Mouse (Mus musculus) heart, embryonic 11.5 days (tissue): ENCODE results near the gene Cyp27a1. TPM values are rescaled to one million over a fixed set of nuclear protein-coding genes. Genes with fewer than 3 reads are reported as not detected.

Source experiments
- ATAC-seq: fragments of 200-750 bp; cut with Nextera tagmentation; replicated peaks from 2 replicates; pipeline ENCODE4 v1.8.0; 2017; ENCODE audit warnings: moderate library complexity; ENCODE audit not compliant: insufficient number of reproducible peaks, low FRiP score, low TSS enrichment
- H3K27ac ChIP-seq: fragments of 300-500 bp; sonication (generic); 2 replicates; pipeline ENCODE4 v1.5.1; 2014; ENCODE audit warnings: mild to moderate bottlenecking, low read depth, low read length
- H3K27me3 ChIP-seq: fragments of 300-500 bp; sonication (generic); 2 replicates; pipeline ENCODE4 v1.6.1; 2014; ENCODE audit warnings: mild to moderate bottlenecking, low read length, mixed read lengths; ENCODE audit not compliant: control insufficient read depth, insufficient read depth
- H3K36me3 ChIP-seq: fragments of 300-500 bp; sonication (generic); 2 replicates; pipeline ENCODE4 v1.6.1; 2014; ENCODE audit warnings: mild to moderate bottlenecking, low read length, moderate library complexity, mixed read lengths; ENCODE audit not compliant: control insufficient read depth, insufficient read depth
- H3K4me1 ChIP-seq: fragments of 300-500 bp; sonication (generic); 2 replicates; pipeline ENCODE4 v1.6.1; 2014; ENCODE audit warnings: low read length; ENCODE audit not compliant: control insufficient read depth, insufficient read depth
- H3K4me2 ChIP-seq: fragments of 300-500 bp; sonication (generic); 2 replicates; pipeline ENCODE4 v1.6.1; 2014; ENCODE audit warnings: mild to moderate bottlenecking, moderate library complexity
- H3K4me3 ChIP-seq: fragments of 300-500 bp; sonication (generic); 2 replicates; pipeline ENCODE4 v1.5.1; 2014; ENCODE audit warnings: low read depth, low read length
- H3K9ac ChIP-seq: fragments of 300-500 bp; sonication (generic); 2 replicates; pipeline ENCODE4 v1.6.1; 2014; ENCODE audit warnings: mild to moderate bottlenecking, low read depth, low read length, moderate library complexity
- H3K9me3 ChIP-seq: fragments of 300-500 bp; sonication (generic); replicated peaks from 2 replicates; pipeline ENCODE4 v1.6.1; 2016; ENCODE audit warnings: low read length; ENCODE audit not compliant: control insufficient read depth
- WGBS: fragments of 180-500 bp; shearing (Covaris S2); extraction: QIAGEN DNeasy Blood & Tissue Kit; methylation state at CpG from one replicate; pipeline ENCODE4 v1.1.7; 2014; ENCODE audit not compliant: insufficient replicate concordance; 5-methylcytosine and 5-hydroxymethylcytosine counted together
- polyA plus RNA-seq: library from polyadenylated mRNA; unstranded; fragments of >200 nt; fragmentation: Nextera tagmentation; extraction: Ambion mirVana; gene quantifications from 2 replicates; pipeline ENCODE4 v1.2.1, GENCODE M21; 2014

The Cyp27a1 gene
- 14.3 and 15.2 TPM in 2 replicates for polyA plus RNA-seq

DNA sequence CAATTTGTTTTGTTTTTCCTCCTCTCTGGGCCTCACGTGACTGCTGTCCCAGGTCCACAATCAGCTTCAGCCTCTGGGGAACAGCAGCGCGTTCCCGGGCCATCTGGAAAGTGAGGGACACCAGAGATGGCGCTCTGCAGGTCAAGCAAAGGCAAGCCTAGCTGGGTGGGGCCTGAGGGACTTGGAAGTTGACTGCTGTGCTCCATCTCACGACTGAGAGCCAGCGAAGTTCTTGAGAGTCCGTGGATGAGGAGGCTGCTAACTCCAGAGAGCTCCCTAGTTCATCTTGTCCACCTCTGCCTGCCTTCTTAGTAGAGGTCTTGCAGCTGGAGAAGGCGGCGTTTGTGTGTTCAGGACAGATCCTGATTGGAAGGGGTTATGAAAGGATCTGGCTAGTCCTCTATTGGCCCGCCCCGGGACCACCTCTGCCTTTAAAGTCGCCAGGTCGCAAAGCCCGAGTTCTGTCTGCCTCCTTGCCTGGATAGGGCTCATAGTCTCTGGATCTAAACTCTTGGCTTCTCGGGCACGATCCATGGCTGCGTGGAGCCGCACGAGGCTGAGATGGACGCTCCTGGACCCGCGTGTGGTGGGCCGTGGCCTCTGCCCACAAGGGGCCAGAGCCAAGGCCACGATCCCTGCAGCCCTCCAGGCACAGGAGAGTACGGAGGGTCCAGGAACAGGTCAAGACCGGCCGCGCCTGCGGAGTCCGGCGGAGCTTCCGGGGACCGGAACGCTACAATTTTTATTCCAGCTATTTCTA lies at the start of gene Cyp27a1:
Gene Cyp27a1 (plus strand): TSS at position 476 of the 760 bp plus-strand sequence.
- Histone ChIP-seq H3K9ac (peak within 1 kb of the TSS; percentile 85), H3K4me3 (peak within 1 kb of the TSS; percentile 61), H3K27me3 (no peaks in the 10 kb centered on the region), H3K4me2 (peak within 1 kb of the TSS; percentile 89), H3K9me3 (no peaks in the 10 kb centered on the region), H3K27ac (peak within 1 kb of the TSS; percentile 58), H3K36me3 (no peaks in the 10 kb centered on the region), H3K4me1 (peaks cover 10% of the 10 kb centered on the region)
- peak; percentile 59; the same call in 1 of the 2 replicates for ATAC-seq
- whole genome bisulfite sequencing = 2% methylated on average over 35 of the region's 35 CpGs

DNA sequence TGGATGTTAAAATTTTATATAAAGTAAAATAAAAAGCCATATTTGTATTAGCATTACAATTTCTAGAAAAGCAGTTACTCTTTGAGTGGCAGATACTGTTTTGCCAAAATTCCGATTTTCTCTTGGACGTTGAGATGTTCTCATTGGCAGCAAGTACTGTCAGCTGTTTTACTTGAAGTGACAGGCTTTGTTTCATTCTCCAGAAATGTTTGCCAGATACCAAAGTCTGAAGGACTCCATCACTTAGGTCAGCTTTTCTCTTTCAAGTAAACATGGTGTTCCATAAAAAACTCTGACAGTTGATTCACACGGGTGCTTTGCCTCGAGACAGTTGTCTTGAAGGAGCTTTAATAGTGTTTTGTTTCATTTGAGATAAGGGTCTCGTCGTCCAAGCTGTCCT lies 48.2 kb upstream of the Cyp27a1 start:
- Histone ChIP-seq H3K27ac (no peak overlapping the region), H3K4me1 (peaks cover 11% of the 10 kb centered on the region; the same call in 1 of the 2 replicates), H3K4me3 (no peak overlapping the region), H3K9me3 (no peaks in the 10 kb centered on the region), H3K4me2 (no peak overlapping the region), H3K36me3 (no peaks in the 10 kb centered on the region), H3K9ac (no peak overlapping the region), H3K27me3 (no peaks in the 10 kb centered on the region)
- ATAC-seq = no peak
- 51% methylated on average over 6 of the region's 6 CpGs for WGBS

DNA sequence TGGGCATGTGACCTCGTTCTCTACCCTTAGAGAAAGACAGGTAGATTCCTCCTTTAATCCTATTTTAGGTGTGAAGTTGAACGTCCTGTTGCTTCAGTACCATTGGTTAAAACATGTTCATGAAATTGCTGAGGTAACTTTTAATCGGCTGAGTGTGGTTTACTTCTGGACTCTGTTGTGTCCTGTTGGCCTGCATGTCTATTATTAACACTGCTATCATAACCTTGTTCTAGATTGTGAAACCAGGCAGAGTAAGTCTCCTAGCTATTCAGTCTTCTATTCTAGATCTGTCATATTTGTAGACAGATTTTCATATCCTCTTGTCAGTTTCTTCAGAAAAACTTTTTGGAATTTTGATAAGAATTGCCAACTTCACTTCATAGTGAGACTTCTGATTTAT lies 45.0 kb upstream of the Cyp27a1 start:
- Histone ChIP-seq H3K9me3 (no peaks in the 10 kb centered on the region), H3K4me1 (peaks cover 7% of the 10 kb centered on the region), H3K36me3 (0 out of 2 replicates have a peak, but pooled peaks cover 3% of the 10 kb centered on the region), H3K4me2 (no peak overlapping the region), H3K27ac (no peak overlapping the region), H3K4me3 (no peak overlapping the region), H3K9ac (no peak overlapping the region), H3K27me3 (no peaks in the 10 kb centered on the region)
- WGBS = 72% methylated on average over 3 of the region's 3 CpGs
- ATAC-seq = no peak

GRCm38 (mm10) chr1:74672731-74673130 lies 40.6 kb upstream of the Cyp27a1 start:
- Histone ChIP-seq H3K36me3 (0 out of 2 replicates have a peak, but pooled peaks cover 5% of the 10 kb centered on the region), H3K4me2 (no peak overlapping the region), H3K9me3 (no peaks in the 10 kb centered on the region), H3K27ac (no peak overlapping the region), H3K9ac (no peak overlapping the region), H3K4me3 (no peak overlapping the region), H3K4me1 (no peaks in the 10 kb centered on the region; the same call in 1 of the 2 replicates), H3K27me3 (no peaks in the 10 kb centered on the region)
- ATAC-seq = no peak
- WGBS = 65% methylated on average over 7 of the region's 7 CpGs

DNA sequence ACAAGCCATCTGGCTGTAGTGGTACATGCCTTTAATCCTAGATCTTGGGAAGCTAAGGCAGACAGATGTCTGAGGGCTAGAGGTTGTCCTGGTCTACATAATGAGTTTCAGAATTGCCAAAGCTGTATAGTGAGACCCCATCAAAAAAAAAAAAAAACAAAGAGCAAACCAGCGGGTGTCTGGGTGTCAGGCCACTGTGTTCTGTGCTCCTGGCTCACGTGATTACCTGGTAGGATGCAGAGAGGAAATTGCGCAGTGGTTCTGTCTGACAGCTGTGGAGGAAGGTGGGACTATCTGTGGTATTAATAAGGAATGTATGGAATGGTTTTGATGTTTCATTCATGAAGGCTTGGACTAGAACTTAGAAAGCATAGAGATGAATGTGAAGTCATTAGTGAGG lies 36.5 kb upstream of the Cyp27a1 start:
- Histone ChIP-seq H3K36me3 (peaks cover 24% of the 10 kb centered on the region), H3K4me2 (no peak overlapping the region), H3K9me3 (no peaks in the 10 kb centered on the region), H3K27ac (no peak overlapping the region), H3K27me3 (no peaks in the 10 kb centered on the region), H3K4me3 (no peak overlapping the region), H3K9ac (no peak overlapping the region), H3K4me1 (no peaks in the 10 kb centered on the region; the same call in 1 of the 2 replicates)
- 90% methylated on average over 3 of the region's 3 CpGs for WGBS
- no peak for ATAC-seq

DNA sequence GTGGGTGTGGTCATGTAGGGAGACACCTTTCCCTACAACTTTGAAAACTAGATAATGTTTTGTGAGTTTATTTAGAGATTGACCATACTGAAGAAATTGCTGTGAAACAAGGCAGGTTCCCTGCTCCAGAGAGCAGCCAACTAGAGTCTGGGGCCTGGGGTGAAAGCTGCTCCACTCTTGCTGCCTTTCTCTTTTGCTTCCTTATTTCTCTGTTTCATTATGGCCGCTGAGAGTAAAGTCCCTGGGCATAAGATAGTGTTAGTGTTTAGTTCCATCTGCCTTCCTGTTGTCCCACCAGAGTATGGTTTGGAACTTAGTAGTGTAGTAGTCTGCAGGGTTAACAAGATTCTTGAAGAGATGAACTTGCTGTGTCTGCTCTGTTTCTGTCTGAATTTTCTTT lies 35.5 kb upstream of the Cyp27a1 start:
- ATAC-seq = no peak
- Histone ChIP-seq H3K9ac (no peak overlapping the region), H3K4me1 (no peaks in the 10 kb centered on the region), H3K4me2 (no peak overlapping the region), H3K27ac (no peak overlapping the region), H3K9me3 (no peaks in the 10 kb centered on the region), H3K36me3 (peaks cover 21% of the 10 kb centered on the region), H3K4me3 (no peak overlapping the region), H3K27me3 (no peaks in the 10 kb centered on the region)
- WGBS = 75% methylated on average over 1 of the region's 1 CpGs

GRCm38 (mm10) chr1:74687131-74687530 lies 26.2 kb upstream of the Cyp27a1 start:
- no peak overlapping the region for H3K9ac ChIP-seq
- H3K9me3 ChIP-seq = no peaks in the 10 kb centered on the region
- H3K27me3 ChIP-seq = no peaks in the 10 kb centered on the region
- H3K4me2 ChIP-seq = no peak overlapping the region
- H3K4me1 ChIP-seq = no peaks in the 10 kb centered on the region
- ATAC-seq = no peak
- no peak overlapping the region for H3K27ac ChIP-seq
- WGBS = 87% methylated on average over 7 of the region's 7 CpGs
- H3K4me3 ChIP-seq = no peak overlapping the region
- peaks cover 57% of the 10 kb centered on the region for H3K36me3 ChIP-seq

DNA sequence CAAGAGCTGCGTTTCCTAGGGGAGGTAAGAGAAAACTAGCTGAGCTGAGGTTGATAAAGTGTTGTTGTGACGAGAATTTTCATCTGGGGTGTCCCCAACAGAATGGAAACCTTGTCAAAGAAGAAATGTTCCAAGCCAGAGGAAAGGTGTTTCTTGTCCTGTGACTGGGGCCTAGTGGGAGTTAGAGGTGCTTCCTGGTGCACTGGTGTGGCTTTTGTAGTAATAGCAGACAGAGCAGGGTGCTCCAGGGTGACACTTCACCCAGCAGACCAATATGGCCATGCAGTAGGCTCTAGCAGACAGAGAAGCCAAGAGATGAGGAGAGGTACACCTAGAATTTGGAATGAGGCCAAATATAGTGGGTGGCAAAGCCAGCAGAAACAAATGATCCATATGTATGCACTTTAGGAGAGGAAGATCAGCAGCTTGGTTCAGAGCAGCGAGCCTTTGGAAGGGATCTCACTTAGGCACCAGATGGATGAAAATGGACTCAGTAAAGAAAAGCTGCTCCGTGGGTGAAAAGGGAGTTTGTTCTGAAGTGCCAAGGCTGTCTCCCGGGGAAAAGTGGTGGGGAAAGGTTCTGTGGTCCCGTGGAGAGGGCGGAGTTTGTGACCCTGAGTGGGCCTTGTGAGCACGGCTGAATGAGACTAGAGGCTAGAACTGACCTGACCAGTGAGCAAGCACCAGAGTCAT lies 19.3 kb upstream of the Cyp27a1 start:
- H3K9me3 ChIP-seq = no peaks in the 10 kb centered on the region

More for the DNA sequence above, 19.3 kb upstream of the Cyp27a1 start:
- no peak overlapping the region for H3K4me2 ChIP-seq
- no peak overlapping the region for H3K27ac ChIP-seq
- 88% methylated on average over 8 of the region's 8 CpGs for WGBS
- ATAC-seq = no peak
- H3K27me3 ChIP-seq = no peaks in the 10 kb centered on the region
- no peak overlapping the region for H3K9ac ChIP-seq
- H3K4me1 ChIP-seq = peaks cover 9% of the 10 kb centered on the region; the same call in 1 of the 2 replicates
- H3K36me3 ChIP-seq = peaks cover 36% of the 10 kb centered on the region
- no peak overlapping the region for H3K4me3 ChIP-seq
